Mouse (Mus musculus) stomach, embryonic 14.5 days (tissue): Measurements from ENCODE around the gene Zbtb38. TPM values are rescaled to one million over a fixed set of nuclear protein-coding genes. Genes with fewer than 3 reads are reported as not detected.
"Not testable (repeated sequence)": the region's sequence is repeated elsewhere in the genome, so short reads cannot be mapped to it uniquely, and the experiment has no call there.

Experiments
- ATAC-seq: fragments of 200-750 bp; cut with Nextera tagmentation; 2 replicates; pipeline ENCODE4 v1.8.0; 2017; ENCODE audit warnings: low read depth, moderate TSS enrichment; ENCODE audit not compliant: insufficient number of reproducible peaks, insufficient read depth, low FRiP score
- H3K27ac ChIP-seq: fragments of 300-500 bp; sonication (generic); 2 replicates; pipeline ENCODE4 v1.5.1; 2014; ENCODE audit warnings: mild to moderate bottlenecking, low read length, moderate library complexity, mixed read lengths
- H3K27me3 ChIP-seq: fragments of 300-500 bp; sonication (generic); 2 replicates; pipeline ENCODE4 v1.6.1; 2014; ENCODE audit warnings: low read length, control low read depth, mixed read lengths; ENCODE audit not compliant: control insufficient read depth, insufficient read depth
- H3K36me3 ChIP-seq: fragments of 300-500 bp; sonication (generic); 2 replicates; pipeline ENCODE4 v1.6.1; 2014; ENCODE audit warnings: mild to moderate bottlenecking, control low read depth, low read length, moderate library complexity, mixed read lengths; ENCODE audit not compliant: control insufficient read depth, insufficient read depth
- H3K4me1 ChIP-seq: fragments of 300-500 bp; sonication (generic); 2 replicates; pipeline ENCODE4 v1.6.1; 2014; ENCODE audit warnings: low read length, control low read depth, mixed read lengths; ENCODE audit not compliant: control insufficient read depth, insufficient read depth
- H3K4me2 ChIP-seq: fragments of 300-500 bp; sonication (generic); replicated peaks from 2 replicates; pipeline ENCODE4 v1.6.1; 2014; ENCODE audit warnings: low read depth, low read length, control low read depth
- H3K4me3 ChIP-seq: fragments of 300-500 bp; sonication (generic); 2 replicates; pipeline ENCODE4 v1.5.1; 2014; ENCODE audit warnings: low read depth, low read length, control low read depth
- H3K9ac ChIP-seq: fragments of 300-500 bp; sonication (generic); replicated peaks from 2 replicates; pipeline ENCODE4 v1.6.1; 2014; ENCODE audit warnings: low read depth, mild to moderate bottlenecking, control low read depth, low read length, moderate library complexity, mixed read lengths
- H3K9me3 ChIP-seq: fragments of 300-500 bp; sonication (generic); 2 replicates; pipeline ENCODE4 v1.6.1; 2016; ENCODE audit warnings: low read depth, low read length, control low read depth; ENCODE audit not compliant: control insufficient read depth
- WGBS: fragments of 180-500 bp; shearing (Covaris S2); extraction: QIAGEN DNeasy Blood & Tissue Kit; methylation state at CpG from one replicate; pipeline ENCODE4 v1.1.7; 2014; 5-methylcytosine and 5-hydroxymethylcytosine counted together
- polyA plus RNA-seq: library from polyadenylated mRNA; unstranded; fragments of >200 nt; fragmentation: Nextera tagmentation; extraction: Ambion mirVana; gene quantifications from 2 replicates; pipeline ENCODE4 v1.2.1, GENCODE M21; 2014

Gene Zbtb38
- polyA plus RNA-seq, 1 experiment from 2014 or later = 23.0 TPM

- H3K36me3 ChIP-seq, H3K9ac ChIP-seq, H3K4me1 ChIP-seq, ATAC-seq, H3K27ac ChIP-seq, H3K4me3 ChIP-seq, H3K27me3 ChIP-seq, H3K9me3 ChIP-seq, H3K4me2 ChIP-seq: not testable (repeated sequence)
- WGBS = 85% methylated on average over 5 of the region's 5 CpGs
Observed at GRCm38 (mm10) chr9:96677711-96678110, 74.9 kb downstream of the Zbtb38 start.

GRCm38 (mm10) chr9:96676671-96677070, 76.0 kb downstream of the Zbtb38 start:
- WGBS = 85% methylated on average over 10 of the region's 10 CpGs
- no peaks in the 10 kb centered on the region for H3K9me3 ChIP-seq
- no peaks in the 10 kb centered on the region for H3K27me3 ChIP-seq
- H3K4me3 ChIP-seq = no peak overlapping the region
- no peak overlapping the region for H3K27ac ChIP-seq
- no peak overlapping the region for H3K9ac ChIP-seq
- no peak overlapping the region for H3K4me2 ChIP-seq
- no peaks in the 10 kb centered on the region for H3K36me3 ChIP-seq
- no peaks in the 10 kb centered on the region for H3K4me1 ChIP-seq
- no peak for ATAC-seq

- no peaks in the 10 kb centered on the region for H3K9me3 ChIP-seq
- H3K4me1 ChIP-seq = no peaks in the 10 kb centered on the region
Observed at GRCm38 (mm10) chr9:96675763-96676640, 76.6 kb downstream of the Zbtb38 start.

GRCm38 (mm10) chr9:96675071-96675762, 77.4 kb downstream of the Zbtb38 start:
- Histone ChIP-seq H3K27ac (no peak overlapping the region), H3K9me3 (no peaks in the 10 kb centered on the region), H3K4me1 (no peaks in the 10 kb centered on the region), H3K9ac (no peak overlapping the region), H3K4me3 (no peak overlapping the region), H3K27me3 (no peaks in the 10 kb centered on the region), H3K4me2 (no peak overlapping the region), H3K36me3 (no peaks in the 10 kb centered on the region)
- WGBS = 32% methylated on average over 5 of the region's 5 CpGs
- ATAC-seq = 0 out of 2 replicates have a peak, but pooled peaks have one; percentile 24

More at GRCm38 (mm10) chr9:96675763-96676640, 76.6 kb downstream of the Zbtb38 start:
- Histone ChIP-seq H3K27ac (no peak overlapping the region), H3K4me2 (no peak overlapping the region), H3K27me3 (no peaks in the 10 kb centered on the region), H3K36me3 (no peaks in the 10 kb centered on the region), H3K9ac (no peak overlapping the region), H3K4me3 (no peak overlapping the region)
- ATAC-seq = no peak
- WGBS = 84% methylated on average over 8 of the region's 8 CpGs

- no peaks in the 10 kb centered on the region for H3K4me1 ChIP-seq
- H3K27ac ChIP-seq = no peak overlapping the region
- no peak overlapping the region for H3K9ac ChIP-seq
- no peaks in the 10 kb centered on the region for H3K27me3 ChIP-seq
- no peaks in the 10 kb centered on the region for H3K36me3 ChIP-seq
- H3K4me2 ChIP-seq = no peak overlapping the region
- no peak for ATAC-seq
- WGBS = 84% methylated on average over 8 of the region's 8 CpGs
- no peak overlapping the region for H3K4me3 ChIP-seq
- H3K9me3 ChIP-seq = no peaks in the 10 kb centered on the region
Observed at GRCm38 (mm10) chr9:96674301-96674700, 78.3 kb downstream of the Zbtb38 start.

- ATAC-seq = no peak
- Histone ChIP-seq H3K4me1 (no peaks in the 10 kb centered on the region), H3K9ac (no peak overlapping the region), H3K4me2 (no peak overlapping the region), H3K27ac (no peak overlapping the region), H3K27me3 (no peaks in the 10 kb centered on the region), H3K36me3 (no peaks in the 10 kb centered on the region), H3K9me3 (no peaks in the 10 kb centered on the region), H3K4me3 (no peak overlapping the region)
- WGBS = 83% methylated on average over 2 of the region's 2 CpGs
Observed at GRCm38 (mm10) chr9:96672466-96672865, 80.2 kb downstream of the Zbtb38 start.

GRCm38 (mm10) chr9:96671249-96671648, 81.4 kb downstream of the Zbtb38 start:
- H3K4me1 ChIP-seq = no peaks in the 10 kb centered on the region
- no peak overlapping the region for H3K9ac ChIP-seq
- no peaks in the 10 kb centered on the region for H3K36me3 ChIP-seq
- no peak overlapping the region for H3K4me2 ChIP-seq
- whole genome bisulfite sequencing = 90% methylated on average over 12 of the region's 12 CpGs
- ATAC-seq = no peak
- H3K27ac ChIP-seq = no peak overlapping the region
- H3K9me3 ChIP-seq = no peaks in the 10 kb centered on the region
- H3K4me3 ChIP-seq = no peak overlapping the region
- H3K27me3 ChIP-seq = no peaks in the 10 kb centered on the region

GRCm38 (mm10) chr9:96669877-96670276, 82.8 kb downstream of the Zbtb38 start:
- Histone ChIP-seq H3K4me2 (peak overlapping the region; percentile 55), H3K9ac (no peak overlapping the region), H3K4me3 (peak overlapping the region; percentile 17), H3K4me1 (no peaks in the 10 kb centered on the region), H3K36me3 (no peaks in the 10 kb centered on the region), H3K27me3 (no peaks in the 10 kb centered on the region), H3K27ac (no peak overlapping the region), H3K9me3 (no peaks in the 10 kb centered on the region)
- 3% methylated on average over 15 of the region's 15 CpGs for WGBS
- ATAC-seq = peak; percentile 100
